Mouse (Mus musculus): ENCODE measurements around the gene Pknox2. TPM values are rescaled to one million over a fixed set of nuclear protein-coding genes. Genes with fewer than 3 reads are reported as not detected.
A peak's percentile ranks its signal among the peaks of the same experiment; 100 is the strongest.

Pknox2 gene
- polyA plus RNA-seq, 1 experiment from 2014 or later: 11.4 TPM

GRCm38 (mm10) chr9:36947056-36947694 is 200.0 kb downstream of the Pknox2 start:
- Histone ChIP-seq H3K36me3 (no peaks in the 10 kb centered on the region), H3K27ac (peak overlapping the region; percentile 69), H3K4me3 (no peak overlapping the region), H3K9ac (no peak overlapping the region), H3K9me3 (no peaks in the 10 kb centered on the region), H3K4me2 (no peak overlapping the region), H3K4me1 (peaks cover 12% of the 10 kb centered on the region), H3K27me3 (no peaks in the 10 kb centered on the region)
- WGBS: 53% methylated on average over 5 of the region's 5 CpGs
- ATAC-seq (ENCODE audit: borderline replicate concordance, extremely low read depth, low FRiP score, low TSS enrichment): peak; percentile 88

DNA sequence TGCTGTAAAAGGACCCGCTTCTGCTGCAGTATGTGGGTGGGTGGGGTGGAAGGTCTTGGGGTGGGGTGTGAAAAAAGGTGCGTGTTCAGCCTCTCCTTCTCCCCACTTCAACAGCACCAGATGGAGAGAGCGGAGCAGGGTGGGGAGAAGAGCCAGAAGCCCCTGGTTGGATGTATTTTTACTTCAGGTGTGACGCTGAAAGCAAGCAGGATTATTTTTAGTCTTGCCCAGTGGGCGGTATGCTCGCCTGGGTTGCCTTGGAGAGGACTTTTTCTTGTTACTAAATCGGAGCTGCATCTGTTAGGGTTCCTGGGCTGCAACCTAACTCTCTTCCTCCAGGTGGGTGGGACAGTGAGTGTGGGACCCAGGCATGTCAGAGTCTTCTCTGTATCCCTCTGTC is 202.4 kb downstream of the Pknox2 start:
- H3K27ac ChIP-seq: no peak overlapping the region
- H3K4me1 ChIP-seq: peaks cover 17% of the 10 kb centered on the region
- H3K36me3 ChIP-seq: no peaks in the 10 kb centered on the region
- 68% methylated on average over 7 of the region's 7 CpGs for WGBS
- no peak overlapping the region for H3K4me2 ChIP-seq
- H3K4me3 ChIP-seq: no peak overlapping the region
- H3K9me3 ChIP-seq: no peaks in the 10 kb centered on the region
- no peaks in the 10 kb centered on the region for H3K27me3 ChIP-seq
- ATAC-seq (ENCODE audit: borderline replicate concordance, extremely low read depth, low FRiP score, low TSS enrichment): no peak
- no peak overlapping the region for H3K9ac ChIP-seq

GRCm38 (mm10) chr9:36942561-36942960 is 204.6 kb downstream of the Pknox2 start:
- Histone ChIP-seq H3K4me2 (no peak overlapping the region), H3K27ac (no peak overlapping the region), H3K4me1 (peaks cover 12% of the 10 kb centered on the region; the same call in 1 of the 2 replicates), H3K27me3 (no peaks in the 10 kb centered on the region), H3K9ac (no peak overlapping the region), H3K36me3 (no peaks in the 10 kb centered on the region), H3K4me3 (no peak overlapping the region), H3K9me3 (no peaks in the 10 kb centered on the region)
- 87% methylated on average over 2 of the region's 2 CpGs for WGBS
- ATAC-seq (ENCODE audit: borderline replicate concordance, extremely low read depth, low FRiP score, low TSS enrichment): no peak

DNA sequence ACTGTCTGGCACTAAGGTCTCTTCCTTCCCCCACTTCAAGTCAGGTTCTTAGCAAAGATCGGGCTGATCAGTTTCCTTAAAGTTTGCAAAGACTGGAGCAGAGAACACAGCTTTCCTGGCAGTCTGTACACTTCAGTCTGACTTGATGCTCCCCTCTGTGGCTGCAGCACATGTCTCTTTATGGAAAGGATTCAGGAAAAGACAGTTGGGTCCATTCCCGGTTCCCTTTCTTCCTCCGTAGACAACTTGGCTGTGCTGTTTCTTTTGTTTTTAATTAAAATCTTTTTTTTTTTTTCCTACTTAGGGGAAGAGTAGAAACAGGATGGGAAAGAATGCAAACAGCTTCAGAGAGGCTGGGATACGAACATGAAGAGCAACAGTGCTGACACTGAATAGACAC is 205.1 kb downstream of the Pknox2 start:
- H3K27ac ChIP-seq: no peak overlapping the region
- 65% methylated on average over 4 of the region's 4 CpGs for WGBS
- H3K9ac ChIP-seq: no peak overlapping the region
- no peak overlapping the region for H3K4me2 ChIP-seq
- ATAC-seq (ENCODE audit: borderline replicate concordance, extremely low read depth, low FRiP score, low TSS enrichment): no peak
- H3K36me3 ChIP-seq: no peaks in the 10 kb centered on the region
- no peaks in the 10 kb centered on the region for H3K27me3 ChIP-seq
- H3K4me3 ChIP-seq: no peak overlapping the region
- H3K4me1 ChIP-seq: peaks cover 12% of the 10 kb centered on the region; the same call in 1 of the 2 replicates
- H3K9me3 ChIP-seq: no peaks in the 10 kb centered on the region

- 27% methylated on average over 5 of the region's 5 CpGs for WGBS
- Histone ChIP-seq H3K4me1 (peaks cover 12% of the 10 kb centered on the region; the same call in 1 of the 2 replicates), H3K27ac (no peak overlapping the region), H3K27me3 (no peaks in the 10 kb centered on the region), H3K4me3 (no peak overlapping the region), H3K36me3 (no peaks in the 10 kb centered on the region), H3K4me2 (no peak overlapping the region), H3K9ac (no peak overlapping the region), H3K9me3 (no peaks in the 10 kb centered on the region)
- no peak for ATAC-seq (ENCODE audit: borderline replicate concordance, extremely low read depth, low FRiP score, low TSS enrichment)
Measured at GRCm38 (mm10) chr9:36941565-36941964, 205.6 kb downstream of the Pknox2 start.

DNA sequence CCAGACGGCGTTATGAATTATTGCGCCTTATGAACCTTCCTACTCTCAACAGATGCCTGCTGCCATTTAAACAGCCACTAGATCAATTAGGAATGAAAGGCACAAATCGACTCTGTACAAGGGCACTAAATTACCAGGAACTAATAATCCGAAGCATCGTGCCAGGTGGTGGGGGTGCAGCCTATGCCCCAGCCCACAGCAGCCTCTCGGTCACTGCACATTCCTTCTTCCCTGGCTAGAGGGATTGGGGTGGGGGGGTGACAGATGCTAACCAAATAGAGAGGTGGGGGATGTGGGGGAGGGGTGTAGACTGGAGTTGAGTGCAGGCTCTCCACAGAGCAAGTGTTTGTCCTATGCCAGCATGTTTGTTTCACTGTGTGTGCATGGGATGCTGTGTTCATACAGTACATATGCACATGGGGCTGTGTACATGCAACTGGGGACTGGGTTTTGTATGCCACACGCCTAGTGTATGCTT is 208.6 kb downstream of the Pknox2 start:
- Histone ChIP-seq H3K4me1 (peaks cover 17% of the 10 kb centered on the region), H3K36me3 (no peaks in the 10 kb centered on the region), H3K9ac (no peak overlapping the region), H3K4me3 (no peak overlapping the region), H3K27me3 (no peaks in the 10 kb centered on the region), H3K9me3 (no peaks in the 10 kb centered on the region), H3K4me2 (no peak overlapping the region), H3K27ac (no peak overlapping the region)
- 49% methylated on average over 8 of the region's 8 CpGs for WGBS
- ATAC-seq (ENCODE audit: borderline replicate concordance, extremely low read depth, low FRiP score, low TSS enrichment): no peak

DNA sequence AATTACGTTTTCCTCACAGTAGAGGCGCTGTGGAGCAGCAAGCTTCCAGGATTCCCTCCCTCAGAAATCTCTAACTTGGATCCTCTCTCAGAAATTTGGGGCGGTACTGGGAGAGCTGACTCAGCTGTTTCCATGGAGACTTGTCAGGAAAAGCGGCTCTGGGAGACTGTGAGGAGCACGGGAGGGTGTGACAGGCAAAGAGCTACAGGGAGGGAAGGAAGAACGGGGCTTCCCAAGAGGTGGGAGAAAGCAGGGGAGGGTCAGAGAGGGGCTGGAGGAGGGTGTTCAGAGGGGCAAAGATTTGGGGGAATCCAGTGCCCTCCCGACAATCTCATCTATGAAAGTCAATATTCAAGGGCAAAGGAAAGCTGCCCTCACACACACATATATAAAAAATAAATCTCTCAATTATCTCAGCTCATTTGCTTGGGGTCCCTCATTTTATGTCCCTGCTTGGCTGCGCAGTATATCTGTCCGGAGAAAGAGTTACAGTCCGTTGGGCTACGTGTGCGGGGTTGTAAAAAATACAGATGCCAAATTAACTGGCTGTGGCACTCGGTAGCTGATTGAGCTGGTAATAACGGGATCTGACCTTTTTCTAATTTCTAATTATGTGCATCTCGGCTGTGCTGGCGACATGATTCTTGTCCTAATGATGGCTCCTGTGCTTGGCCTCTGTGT is 213.3 kb downstream of the Pknox2 start:
- H3K27ac ChIP-seq: no peak overlapping the region
- H3K9ac ChIP-seq: no peak overlapping the region
- no peak overlapping the region for H3K4me3 ChIP-seq
- no peaks in the 10 kb centered on the region for H3K27me3 ChIP-seq
- peak overlapping the region; percentile 36; the same call in 1 of the 2 replicates for H3K4me2 ChIP-seq
- H3K9me3 ChIP-seq: no peaks in the 10 kb centered on the region
- peak; percentile 89; the same call in 1 of the 2 replicates for ATAC-seq (ENCODE audit: borderline replicate concordance, extremely low read depth, low FRiP score, low TSS enrichment)
- 37% methylated on average over 16 of the region's 16 CpGs for WGBS
- H3K4me1 ChIP-seq: peaks cover 6% of the 10 kb centered on the region; the same call in 1 of the 2 replicates
- H3K36me3 ChIP-seq: no peaks in the 10 kb centered on the region

DNA sequence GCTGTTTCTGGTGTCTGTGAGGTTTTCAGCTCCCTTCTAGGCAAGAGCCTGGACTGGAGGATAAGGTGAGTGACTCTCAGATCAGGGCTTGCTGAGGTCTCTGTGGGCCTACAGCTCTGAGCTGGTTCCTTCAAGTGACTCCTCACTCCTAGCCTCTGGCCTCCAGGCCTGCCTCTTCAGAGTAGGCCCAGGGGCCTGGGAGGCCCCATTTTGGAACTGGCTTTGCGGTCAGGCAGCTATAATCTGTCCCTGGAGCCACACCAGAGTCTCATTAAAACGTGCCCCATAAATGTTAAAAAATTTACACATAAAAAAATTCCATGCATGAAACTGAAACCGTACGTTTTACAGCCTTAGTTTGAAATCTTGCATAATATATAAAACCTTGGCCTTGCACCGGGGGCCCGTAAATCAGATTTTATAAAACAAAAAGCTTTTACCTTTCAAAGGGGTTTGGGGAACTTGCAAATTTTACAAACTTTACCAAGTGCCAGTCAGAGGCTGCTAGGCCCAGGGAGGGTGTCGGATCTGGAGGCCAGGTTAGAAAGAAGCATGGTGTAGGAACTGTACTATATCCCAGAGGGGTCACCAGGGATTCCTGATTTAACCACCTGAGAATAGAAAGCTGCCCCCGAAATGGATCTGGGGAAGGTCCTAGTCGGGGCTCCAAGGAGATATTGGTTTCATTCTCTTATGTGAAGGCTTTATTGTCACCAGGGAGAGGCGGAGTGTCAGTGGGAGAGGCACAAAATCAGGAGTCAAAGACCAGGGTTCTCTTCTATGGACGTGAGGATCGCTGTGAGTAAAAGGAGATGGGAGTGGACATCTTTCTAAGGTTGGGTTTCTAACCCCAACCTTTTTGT is 214.0 kb downstream of the Pknox2 start:
- Histone ChIP-seq H3K9me3 (no peaks in the 10 kb centered on the region), H3K27me3 (no peaks in the 10 kb centered on the region), H3K9ac (no peak overlapping the region), H3K4me2 (no peak overlapping the region), H3K36me3 (no peaks in the 10 kb centered on the region), H3K4me3 (no peak overlapping the region), H3K4me1 (peaks cover 5% of the 10 kb centered on the region; the same call in 1 of the 2 replicates), H3K27ac (no peak overlapping the region)
- 0 out of 2 replicates have a peak, but pooled peaks have one; percentile 24 for ATAC-seq (ENCODE audit: borderline replicate concordance, extremely low read depth, low FRiP score, low TSS enrichment)
- 70% methylated on average over 12 of the region's 12 CpGs for WGBS

DNA sequence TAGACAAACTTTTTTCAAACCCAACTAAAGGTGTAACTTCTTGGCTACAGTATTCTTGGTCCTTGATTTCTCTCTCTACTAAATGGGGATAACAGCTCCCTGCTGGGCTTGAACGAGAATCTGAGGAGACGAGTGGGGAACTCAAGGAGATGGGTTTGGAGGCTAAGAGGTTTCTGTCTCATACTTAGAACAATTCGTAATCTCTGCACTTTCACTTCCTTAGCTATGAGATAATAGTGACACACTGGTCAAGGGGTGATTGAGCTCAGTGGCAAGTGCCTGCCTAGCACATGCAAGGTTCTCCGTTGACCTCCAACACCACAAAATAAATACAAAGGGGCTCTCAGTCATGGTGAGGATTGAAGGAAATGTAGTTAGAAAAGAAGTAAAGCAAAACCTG is 215.6 kb downstream of the Pknox2 start:
- Histone ChIP-seq H3K36me3 (no peaks in the 10 kb centered on the region), H3K27me3 (no peaks in the 10 kb centered on the region), H3K9ac (no peak overlapping the region), H3K4me2 (no peak overlapping the region), H3K9me3 (no peaks in the 10 kb centered on the region), H3K4me3 (no peak overlapping the region), H3K27ac (no peak overlapping the region), H3K4me1 (peaks cover 5% of the 10 kb centered on the region; the same call in 1 of the 2 replicates)
- 45% methylated on average over 4 of the region's 4 CpGs for WGBS
- ATAC-seq (ENCODE audit: borderline replicate concordance, extremely low read depth, low FRiP score, low TSS enrichment): no peak

DNA sequence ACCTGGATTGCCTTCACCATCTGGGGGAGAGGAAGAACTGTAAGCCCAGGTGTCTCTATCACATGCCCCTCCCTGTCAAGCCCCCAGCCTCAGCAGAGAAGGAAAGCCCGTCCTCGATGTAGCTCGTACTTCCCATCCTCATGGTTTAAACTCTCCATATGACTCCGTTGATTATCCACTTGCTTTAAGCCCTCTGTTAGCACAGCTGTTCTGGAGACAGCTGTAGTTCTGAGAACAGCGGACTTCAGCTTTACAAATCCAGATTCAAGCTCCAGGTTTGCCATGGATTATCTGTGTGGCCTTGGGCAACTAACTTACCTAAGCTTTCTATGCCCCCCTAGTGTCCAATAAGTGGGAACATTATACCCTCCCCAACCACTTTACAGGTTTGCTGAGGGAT is 223.5 kb downstream of the Pknox2 start:
- Histone ChIP-seq H3K4me1 (no peaks in the 10 kb centered on the region), H3K9ac (no peak overlapping the region), H3K36me3 (no peaks in the 10 kb centered on the region), H3K27ac (no peak overlapping the region), H3K4me3 (no peak overlapping the region), H3K27me3 (no peaks in the 10 kb centered on the region), H3K9me3 (no peaks in the 10 kb centered on the region), H3K4me2 (no peak overlapping the region)
- WGBS: 63% methylated on average over 5 of the region's 5 CpGs
- ATAC-seq (ENCODE audit: borderline replicate concordance, extremely low read depth, low FRiP score, low TSS enrichment): no peak

DNA sequence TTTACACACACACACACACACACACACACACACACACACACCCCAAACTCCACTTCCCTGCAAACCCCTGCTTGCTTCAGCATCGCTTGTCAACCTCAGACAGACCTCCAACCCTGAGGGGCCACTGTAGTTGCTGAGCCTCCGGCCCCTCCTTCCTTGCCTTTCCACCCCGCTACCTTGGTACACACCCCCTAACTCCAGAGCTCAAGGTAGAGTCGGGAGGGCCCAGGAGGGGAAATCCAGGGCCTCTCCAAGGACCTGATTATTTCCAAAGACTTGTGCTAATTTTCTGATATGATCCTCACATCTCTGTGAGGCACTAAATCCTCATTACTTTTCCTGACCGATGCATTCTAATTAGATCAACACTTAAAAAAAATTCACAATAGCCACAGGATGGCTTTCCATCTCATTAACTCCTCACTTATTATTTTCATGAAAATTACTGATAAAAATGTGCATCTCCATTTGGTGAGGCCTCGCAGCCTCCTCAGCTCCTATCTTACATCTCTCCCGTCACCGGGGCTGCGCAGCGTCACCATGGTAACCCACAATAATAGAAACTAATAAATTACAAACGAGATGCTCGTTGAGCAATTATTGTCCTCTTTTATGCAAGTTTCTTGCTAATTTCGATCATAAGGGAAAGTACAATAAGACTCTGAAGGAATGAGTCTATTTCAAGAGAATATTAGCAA is 225.3 kb downstream of the Pknox2 start:
- ATAC-seq (ENCODE audit: borderline replicate concordance, extremely low read depth, low FRiP score, low TSS enrichment): no peak
- H3K9ac ChIP-seq: no peak overlapping the region
- no peak overlapping the region for H3K4me3 ChIP-seq
- H3K4me2 ChIP-seq: no peak overlapping the region
- WGBS: 62% methylated on average over 13 of the region's 13 CpGs
- peaks cover 7% of the 10 kb centered on the region for H3K4me1 ChIP-seq
- H3K27ac ChIP-seq: no peak overlapping the region
- H3K27me3 ChIP-seq: no peaks in the 10 kb centered on the region
- H3K9me3 ChIP-seq: no peaks in the 10 kb centered on the region
- no peaks in the 10 kb centered on the region for H3K36me3 ChIP-seq
